Comparison of ENCODE assay signal across 9 mouse cellular contexts in genomic region chr13:94941230-94941629, GRCm38 (mm10). TPM values are rescaled to one million over a fixed set of nuclear protein-coding genes. Genes with fewer than 3 reads are reported as not detected.
A peak's percentile ranks its signal among the peaks of the same experiment; 100 is the strongest.
DNase-seq lines count a peak whose midpoint lies in the region; ATAC-seq and TF ChIP-seq lines count a peak whose summit lies in the region.
"Had no signal": no experiment of that assay in that cellular context is flagged by ENCODE, and none has a peak within 500 bp of the region (broad histone marks: within the 10 kb centered on the region; RNA-seq: fewer than 3 reads in every experiment).

No protein-coding gene starts in this region.

- no peaks in the 10 kb centered on the region for H3K27me3 ChIP-seq in hindbrain, embryonic 11.5 days (ENCODE audit: control insufficient read depth, insufficient read depth, low read length)
- peaks cover 38% of the 10 kb centered on the region for H3K27me3 ChIP-seq in hindbrain, embryonic 13.5 days
- no peaks in the 10 kb centered on the region; the same call in 1 of the 2 replicates for H3K27me3 ChIP-seq in midbrain, embryonic 11.5 days (ENCODE audit: control insufficient read depth, insufficient read depth, low read length)
- H3K27me3 ChIP-seq in stomach, postnatal 0 days (ENCODE audit: control insufficient read depth, insufficient read depth, low read length): no peaks in the 10 kb centered on the region

- no peak for ATAC-seq in hindbrain, embryonic 11.5 days (ENCODE audit: low FRiP score)
- no peak for ATAC-seq in hindbrain, embryonic 13.5 days (ENCODE audit: low FRiP score)
- no peak for ATAC-seq in midbrain, embryonic 11.5 days (ENCODE audit: low FRiP score)
- ATAC-seq in stomach, postnatal 0 days (ENCODE audit: low FRiP score, low TSS enrichment): no peak

- 23% methylated on average over 4 of the region's 4 CpGs for WGBS in hindbrain, embryonic 11.5 days
- 17% methylated on average over 4 of the region's 4 CpGs for WGBS in hindbrain, embryonic 13.5 days
- WGBS in midbrain, embryonic 11.5 days: 17% methylated on average over 4 of the region's 4 CpGs
- 13% methylated on average over 4 of the region's 4 CpGs for WGBS in stomach, postnatal 0 days

- H3K4me1 ChIP-seq in hindbrain, embryonic 11.5 days (replicated peaks; ENCODE audit: control insufficient read depth, insufficient read depth, low read length): no peaks in the 10 kb centered on the region
- H3K4me1 ChIP-seq in hindbrain, embryonic 13.5 days (replicated peaks): no peaks in the 10 kb centered on the region
- no peaks in the 10 kb centered on the region for H3K4me1 ChIP-seq in cortical plate, adult 2 months (ENCODE audit: control insufficient read depth, insufficient read depth, low read length)
- no peaks in the 10 kb centered on the region for H3K4me1 ChIP-seq in midbrain, embryonic 11.5 days (ENCODE audit: control insufficient read depth, insufficient read depth, low read length)
- H3K4me1 ChIP-seq in stomach, postnatal 0 days (replicated peaks; ENCODE audit: control insufficient read depth, insufficient read depth): no peaks in the 10 kb centered on the region
- H3K4me1 ChIP-seq: neural tube, embryonic 12.5 days had no signal

- H3K4me2 ChIP-seq in hindbrain, embryonic 11.5 days (replicated peaks; ENCODE audit: low read depth, low read length): no peak overlapping the region
- no peak overlapping the region for H3K4me2 ChIP-seq in hindbrain, embryonic 13.5 days
- H3K4me2 ChIP-seq in midbrain, embryonic 11.5 days: no peak overlapping the region
- no peak overlapping the region for H3K4me2 ChIP-seq in stomach, postnatal 0 days (replicated peaks; ENCODE audit: low read depth)
- H3K4me2 ChIP-seq: neural tube, embryonic 12.5 days had no signal

- peak; percentile 84 for DNase-seq in hindbrain, embryonic 11.5 days (ENCODE audit: low spot score)
- DNase-seq in ZHBTc4 (ENCODE audit: low read depth, low spot score): peak; percentile 76
- DNase-seq in gastrocnemius, postnatal 4 days (ENCODE audit: low spot score in 2 of 2): peak; percentile 36 to 60
- DNase-seq in layer of hippocampus, postnatal 25 days (ENCODE audit: extremely low spot score in 1 of 2, low spot score in 1 of 2): peak; percentile 26 to 83
- DNase-seq in midbrain, embryonic 11.5 days (ENCODE audit: low spot score, missing footprints): peak; percentile 95
- peak; percentile 67 for DNase-seq in stomach, postnatal 0 days (ENCODE audit: low spot score)

- no peak overlapping the region for H3K9ac ChIP-seq in hindbrain, embryonic 11.5 days (ENCODE audit: low read depth, low read length)
- H3K9ac ChIP-seq in hindbrain, embryonic 13.5 days: no peak overlapping the region
- no peak overlapping the region for H3K9ac ChIP-seq in midbrain, embryonic 11.5 days (ENCODE audit: low read length)
- no peak overlapping the region for H3K9ac ChIP-seq in stomach, postnatal 0 days (ENCODE audit: low read length)
- H3K9ac ChIP-seq: neural tube, embryonic 12.5 days had no signal

- TF ChIP-seq CTCF in cortical plate, adult 2 months (IDR thresholded peaks at IDR 0.05; ENCODE audit: extremely low read depth, insufficient read depth, low read length): peak; percentile 67
- peak; percentile 88 for TF ChIP-seq CTCF in stomach, postnatal 0 days (IDR thresholded peaks at IDR 0.05; ENCODE audit: low read depth)

- no peaks in the 10 kb centered on the region for H3K9me3 ChIP-seq in hindbrain, embryonic 11.5 days (ENCODE audit: control insufficient read depth, low read length)
- H3K9me3 ChIP-seq in hindbrain, embryonic 13.5 days: no peaks in the 10 kb centered on the region
- H3K9me3 ChIP-seq in midbrain, embryonic 11.5 days (ENCODE audit: control insufficient read depth, low read length): no peaks in the 10 kb centered on the region
- H3K9me3 ChIP-seq in stomach, postnatal 0 days (ENCODE audit: control insufficient read depth, low read length): no peaks in the 10 kb centered on the region
- H3K9me3 ChIP-seq: neural tube, embryonic 12.5 days had no signal

- TF ChIP-seq EP300 in stomach, postnatal 0 days (optimal IDR thresholded peaks at IDR 0.05): no peak

- H3K27ac ChIP-seq in hindbrain, embryonic 11.5 days (ENCODE audit: low read depth, low read length): no peak overlapping the region
- no peak overlapping the region for H3K27ac ChIP-seq in hindbrain, embryonic 13.5 days
- no peak overlapping the region for H3K27ac ChIP-seq in cortical plate, adult 2 months (ENCODE audit: insufficient read depth, low read length)
- no peak overlapping the region for H3K27ac ChIP-seq in midbrain, embryonic 11.5 days (ENCODE audit: low read depth, low read length)
- no peak overlapping the region for H3K27ac ChIP-seq in stomach, postnatal 0 days (replicated peaks)
- H3K27ac ChIP-seq: neural tube, embryonic 12.5 days had no signal

- TF ChIP-seq POLR2A in cortical plate, adult 2 months (IDR thresholded peaks at IDR 0.05; ENCODE audit: extremely low read depth, insufficient read depth, low read length): no peak

- H3K4me3 ChIP-seq in hindbrain, embryonic 11.5 days (ENCODE audit: low read depth, low read length): no peak overlapping the region
- no peak overlapping the region for H3K4me3 ChIP-seq in hindbrain, embryonic 13.5 days
- H3K4me3 ChIP-seq in cortical plate, adult 2 months (ENCODE audit: insufficient read depth, low read length): no peak overlapping the region
- no peak overlapping the region for H3K4me3 ChIP-seq in midbrain, embryonic 11.5 days (ENCODE audit: low read depth, low read length)
- no peak overlapping the region for H3K4me3 ChIP-seq in stomach, postnatal 0 days (ENCODE audit: low read depth, low read length)
- H3K4me3 ChIP-seq: neural tube, embryonic 12.5 days had no signal

- no peaks in the 10 kb centered on the region for H3K36me3 ChIP-seq in hindbrain, embryonic 11.5 days (ENCODE audit: control insufficient read depth, insufficient read depth, low read length)
- H3K36me3 ChIP-seq in hindbrain, embryonic 13.5 days: no peaks in the 10 kb centered on the region
- H3K36me3 ChIP-seq in midbrain, embryonic 11.5 days (ENCODE audit: control insufficient read depth, insufficient read depth, low read length): no peaks in the 10 kb centered on the region
- H3K36me3 ChIP-seq in stomach, postnatal 0 days (ENCODE audit: control insufficient read depth, insufficient read depth, low read length): no peaks in the 10 kb centered on the region
- H3K36me3 ChIP-seq: neural tube, embryonic 12.5 days had no signal

RNA-seq across cellular contexts. Expression of gene Wdr41, which starts 34.9 kb away (rescaled TPM):
- 20.6 and 25.0 TPM in 2 replicates for polyA plus RNA-seq in hindbrain, embryonic 11.5 days (2014; fragmentation: Nextera tagmentation; extraction: Ambion mirVana)
- 23.2 and 25.0 TPM in 2 replicates for polyA plus RNA-seq in hindbrain, embryonic 13.5 days (2015; fragmentation: Nextera tagmentation; extraction: Ambion mirVana)
- 24.8 and 25.1 TPM in 2 replicates for polyA plus RNA-seq in cortical plate, adult 2 months (2012; rRNA removed)
- 10 to 100 TPM; 16.2 to 16.3 TPM for total RNA-seq in gastrocnemius, postnatal 4 days (2021)
- 10 to 100 TPM; 22.5 to 24.1 TPM for total RNA-seq in layer of hippocampus, postnatal 25 days (2021)
- 23.7 and 24.6 TPM in 2 replicates for polyA plus RNA-seq in midbrain, embryonic 11.5 days (2014; fragmentation: Nextera tagmentation; extraction: Ambion mirVana)
- 17.0 and 17.2 TPM in 2 replicates for polyA plus RNA-seq in stomach, postnatal 0 days (2015; fragmentation: Nextera tagmentation; extraction: Ambion mirVana)
